Mouse (Mus musculus) adrenal gland, postnatal 4 days (tissue): ENCODE data around the gene 1110012L19Rik. TPM values are rescaled to one million over a fixed set of nuclear protein-coding genes. Genes with fewer than 3 reads are reported as not detected.
"Not testable (repeated sequence)": the region's sequence is repeated elsewhere in the genome, so short reads cannot be mapped to it uniquely, and the experiment has no call there.

Experiments used
- DNase-seq, 2 experiments: peaks; one replicate each; pipeline ENCODE4 v3.0.0; 2021 to 2022; ENCODE audit warnings: low spot score in 2 of 2, mixed read lengths in 2 of 2
- long read RNA-seq, 2 experiments: library from polyadenylated mRNA; stranded (forward); transcript quantifications; one replicate each; pipeline ENCODE4 v2.0.0; 2021
- total RNA-seq, 2 experiments: library from RNA; stranded (reverse); gene quantifications; 2 replicates each; pipeline ENCODE4 v1.2.3; 2021

The 1110012L19Rik gene
- 10 to 100 TPM; 22.8 to 25.8 TPM for total RNA-seq
- long read RNA-seq, experiment 1, transcript 1110012L19Rik-201 (3 exons, 1,094 nt) = major isoform, 28 of 32 reads
- long read RNA-seq, experiment 1, partial matches to known transcripts = 3 of 32 reads
- long read RNA-seq, experiment 1, other reads (novel, unspliced or antisense) = 1 of 32 reads
- long read RNA-seq, experiment 2, transcript 1110012L19Rik-201 (3 exons, 1,094 nt) = major isoform, 24 of 25 reads
- long read RNA-seq, experiment 2, partial matches to known transcripts = 1 of 25 reads
- long read RNA-seq, experiment 2, other reads (novel, unspliced or antisense) = 0 of 25 reads

DNA sequence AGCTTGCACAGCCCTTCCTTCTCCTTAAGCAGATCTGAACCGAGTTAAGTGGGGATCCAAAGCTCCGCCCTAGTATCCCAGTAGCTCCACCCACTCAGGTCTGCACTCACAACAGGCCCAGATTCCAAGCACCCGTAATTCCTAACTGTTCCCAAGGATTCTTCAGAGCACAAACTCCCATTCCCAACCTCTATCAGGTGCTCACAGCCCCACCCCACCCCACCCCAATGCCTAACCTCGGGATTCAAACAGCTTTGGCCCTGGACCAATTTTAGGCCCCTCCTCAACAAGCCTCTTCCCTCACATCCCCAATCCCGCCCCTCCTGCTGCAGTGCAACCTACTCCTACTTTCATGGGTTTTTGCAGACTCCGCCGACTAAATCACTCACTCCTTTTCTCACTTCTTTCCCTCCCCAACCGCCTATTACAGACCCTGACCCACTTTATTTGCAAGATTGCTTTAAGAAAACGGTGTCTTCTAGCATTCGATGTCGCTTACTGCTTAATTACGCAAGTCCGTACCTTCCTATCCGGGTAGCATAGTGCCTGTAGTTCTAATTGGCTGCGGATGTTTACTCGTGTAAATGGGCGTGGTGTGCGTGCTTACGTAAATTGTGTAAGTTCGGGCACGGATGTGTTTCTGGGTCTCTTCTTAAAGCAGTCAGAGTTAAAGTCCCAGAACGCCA, at the start of gene 1110012L19Rik:
Gene 1110012L19Rik, plus strand, starts transcription at position 602 of the 686 bp plus-strand sequence.
- DNase-seq = peak in 1 of 2 experiments; percentile 33

DNA sequence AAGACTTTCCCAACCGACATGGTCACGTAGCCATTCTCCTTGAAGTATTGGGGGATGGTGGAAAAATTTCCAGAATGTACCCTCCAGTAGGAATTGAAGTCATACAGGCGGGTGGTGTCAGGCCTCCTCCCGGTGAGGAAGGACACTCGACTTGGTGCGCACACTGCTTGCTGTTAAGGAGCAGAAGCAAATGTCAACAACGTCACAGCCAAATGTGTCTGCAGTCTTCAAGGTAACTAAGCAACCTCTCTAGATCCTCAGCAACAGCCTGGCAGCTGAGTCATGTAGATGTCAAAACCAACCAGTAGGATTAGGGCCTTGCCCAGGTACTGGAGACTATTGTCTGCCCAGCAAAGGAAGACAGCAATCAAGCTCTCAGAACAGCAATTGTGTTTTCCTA, 22.7 kb upstream of the 1110012L19Rik start:
- DNase-seq = no peak

DNA sequence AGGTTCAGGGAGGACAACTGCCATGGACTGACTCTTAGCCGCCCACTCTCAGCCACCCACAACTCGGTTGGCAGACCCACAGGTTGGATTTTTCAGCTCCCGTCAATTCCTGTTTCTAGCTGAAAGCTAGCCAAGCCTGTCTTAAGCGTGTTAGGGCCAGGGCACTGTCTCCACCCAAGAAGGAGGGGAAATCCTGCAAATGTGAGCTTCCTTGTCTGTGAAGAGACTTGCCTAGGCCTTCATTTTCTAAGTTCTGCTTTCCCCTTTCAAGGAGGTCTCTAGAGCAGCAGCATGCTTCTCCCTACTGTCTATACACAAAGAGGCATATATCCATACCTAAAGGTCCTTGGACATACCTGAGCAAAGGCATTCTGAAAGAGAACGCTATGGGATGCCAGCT, 22.2 kb upstream of the 1110012L19Rik start:
- DNase-seq = no peak

DNA sequence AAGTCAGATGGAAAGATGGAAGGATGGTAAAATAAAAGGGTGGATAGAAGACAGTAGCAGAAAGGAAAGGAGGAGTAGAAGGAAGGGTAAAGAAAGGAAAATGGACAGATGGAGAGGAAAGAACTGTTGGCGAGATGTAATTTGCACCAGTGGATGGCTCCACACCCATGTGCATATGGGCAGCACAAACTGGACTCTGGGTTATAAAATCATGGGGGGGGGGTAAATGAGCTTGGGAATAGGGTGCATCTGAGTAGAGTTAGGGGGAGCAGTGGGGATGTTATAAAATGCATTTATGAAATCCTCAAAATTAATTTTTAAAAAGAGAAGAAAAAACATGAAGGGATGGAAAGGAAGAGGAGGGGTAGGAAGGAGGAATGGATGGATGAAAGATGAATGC, 21.5 kb upstream of the 1110012L19Rik start:
- no peak for DNase-seq

DNA sequence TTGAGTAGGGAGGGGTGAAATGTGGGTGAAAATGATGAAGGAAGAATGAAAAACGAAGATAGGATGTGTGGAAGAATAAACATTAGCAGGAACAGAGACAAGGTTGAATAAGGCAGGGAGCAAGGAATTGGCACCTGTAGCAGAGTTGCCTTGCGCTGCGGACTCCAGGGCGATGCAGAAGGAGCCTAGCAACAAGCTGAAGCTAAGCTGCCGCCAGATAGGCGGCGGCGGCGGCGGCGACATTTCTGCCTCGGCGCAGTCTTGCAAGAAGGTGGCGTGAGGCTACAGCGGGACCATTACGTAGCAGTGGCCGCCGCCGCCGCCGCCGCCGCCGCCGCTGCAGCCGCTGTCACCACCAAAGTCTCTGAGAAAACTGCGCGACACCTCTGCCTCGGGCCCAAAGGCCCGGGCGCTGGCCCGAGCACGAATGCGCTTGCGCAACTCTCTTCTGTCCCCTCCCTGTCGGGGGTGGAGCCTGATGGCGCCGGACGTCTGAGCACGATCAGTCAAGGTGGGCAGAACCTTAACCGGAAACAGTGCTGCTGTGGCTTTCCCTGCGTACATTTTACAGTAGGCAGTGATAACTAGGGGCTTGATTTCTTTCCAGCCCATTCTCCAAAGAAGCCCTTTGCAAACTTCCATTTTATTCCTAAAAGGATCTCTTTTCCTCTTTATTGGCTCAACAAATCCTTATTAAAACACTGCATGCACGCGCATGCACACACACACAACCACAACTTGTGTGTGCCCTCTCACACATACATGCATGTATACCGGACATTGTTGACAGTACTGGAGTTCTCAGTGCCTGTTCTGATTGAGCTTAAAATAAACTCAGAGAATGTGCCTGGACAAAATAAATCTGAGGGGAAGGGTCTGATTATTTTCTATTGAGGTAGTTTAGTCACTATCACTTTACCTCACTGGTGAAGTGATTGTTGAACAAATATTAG, 20.7 kb upstream of the 1110012L19Rik start, which contains the start of gene Ids:
Gene Ids, minus strand, starts transcription at position 424 of the 953 bp plus-strand sequence.
- DNase-seq = peak; percentile 45 to 59

DNA sequence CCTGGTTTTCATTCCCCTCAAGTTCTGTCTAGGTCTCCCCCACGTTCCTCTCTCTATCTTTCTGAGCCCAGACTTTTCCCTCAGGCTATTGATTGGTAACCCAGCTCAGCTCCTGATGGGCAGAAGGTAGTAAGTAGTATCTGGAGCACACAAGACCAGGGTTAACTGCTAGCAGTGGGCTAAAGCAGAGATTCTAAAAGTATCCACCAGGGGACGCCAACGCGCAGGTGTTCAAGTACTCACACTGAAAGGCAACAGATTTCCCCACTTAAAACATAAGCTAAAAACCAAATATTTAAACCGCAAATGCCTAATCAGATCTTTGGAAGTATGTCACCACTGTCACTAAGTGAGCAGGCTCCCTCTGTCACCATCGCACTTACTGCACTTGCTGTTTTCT, 15.9 kb upstream of the 1110012L19Rik start:
- not testable (repeated sequence) for DNase-seq

DNA sequence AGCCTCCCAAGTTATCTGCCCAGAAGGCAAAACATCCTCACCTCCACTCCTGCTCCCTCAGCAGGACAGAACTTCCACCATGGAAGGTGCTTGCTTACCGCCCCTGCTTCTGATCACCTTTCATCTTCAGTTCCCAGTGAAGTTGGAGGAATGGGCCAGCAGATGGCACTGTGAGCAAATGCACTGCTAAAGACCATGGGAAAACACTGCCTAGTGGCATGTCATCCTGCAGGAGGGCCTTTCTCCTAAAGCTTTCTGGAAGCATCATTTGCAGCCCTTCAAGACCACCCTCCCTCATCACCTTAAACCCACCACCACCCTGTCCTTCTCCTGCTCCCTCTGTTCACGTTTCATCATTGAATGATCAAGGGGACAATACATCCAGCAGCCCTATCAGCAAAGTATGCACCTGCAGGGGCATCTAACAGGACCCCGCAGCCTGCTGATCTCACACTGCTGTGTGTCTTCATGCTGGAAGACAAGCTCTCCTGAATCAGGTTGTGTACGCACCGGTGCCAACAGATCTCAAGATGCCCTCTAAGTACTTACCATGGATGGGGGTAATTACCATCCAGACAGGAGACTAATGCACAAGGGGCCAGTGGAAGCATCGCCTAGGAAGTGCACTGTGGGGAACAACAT, 11.1 kb upstream of the 1110012L19Rik start:
- DNase-seq = not testable (repeated sequence)

DNA sequence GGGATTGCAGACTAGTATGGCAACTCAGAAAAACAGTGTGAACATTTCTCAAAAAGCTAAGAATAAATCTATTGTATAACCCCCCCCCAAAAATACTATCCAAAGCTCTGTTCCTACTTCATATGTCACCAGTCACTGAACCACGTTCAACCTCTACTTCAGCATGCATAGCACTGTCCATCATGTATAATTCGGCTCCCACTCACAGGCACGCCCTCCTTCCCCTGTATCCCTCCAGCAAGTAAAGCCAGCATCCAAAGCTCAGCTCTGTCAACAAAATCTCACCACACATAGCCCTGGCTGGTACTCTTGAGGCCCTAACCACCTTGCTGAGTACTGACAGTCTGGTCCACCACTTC, 781 bp upstream of the 1110012L19Rik start:
- DNase-seq = no peak

DNA sequence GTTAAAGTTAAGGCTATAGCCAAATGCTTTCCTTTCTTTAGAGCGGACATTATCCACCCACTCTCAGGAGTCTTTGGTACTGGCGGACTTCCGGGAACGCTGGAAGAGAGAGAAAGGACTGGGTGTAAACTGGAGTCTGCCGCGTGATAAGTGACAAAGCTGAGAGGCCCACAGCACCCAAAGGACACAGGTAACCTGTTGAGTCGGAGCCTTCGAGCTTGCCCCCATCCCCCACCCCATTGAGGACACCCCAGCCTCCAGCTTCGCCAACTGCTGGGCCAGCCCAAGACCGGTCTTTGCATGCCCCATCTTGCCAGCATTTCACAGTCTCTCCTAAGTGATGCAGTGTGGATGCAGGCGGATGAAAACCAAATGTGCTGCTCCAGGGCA, 280 bp downstream of the 1110012L19Rik start:
- DNase-seq = no peak

DNA sequence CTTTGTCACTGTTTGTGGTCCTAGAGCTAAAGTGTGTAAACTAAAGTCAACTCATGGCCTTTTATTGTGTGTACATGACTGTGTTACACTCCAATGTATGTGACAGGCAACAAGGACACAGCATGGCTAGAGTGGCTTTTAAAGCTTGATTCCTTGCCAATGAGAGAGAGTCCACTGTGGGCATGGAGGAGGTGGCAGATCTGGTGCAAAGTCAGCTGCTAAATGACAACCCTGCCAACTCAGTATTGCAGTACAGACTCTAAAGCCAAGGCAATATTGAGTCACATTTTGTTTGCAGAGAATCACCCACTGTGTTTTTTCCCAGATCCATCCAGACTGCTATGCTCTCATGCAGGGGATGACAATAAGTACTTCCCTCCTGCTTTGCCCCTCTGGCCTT, 7.0 kb downstream of the 1110012L19Rik start:
- not testable (repeated sequence) for DNase-seq

DNA sequence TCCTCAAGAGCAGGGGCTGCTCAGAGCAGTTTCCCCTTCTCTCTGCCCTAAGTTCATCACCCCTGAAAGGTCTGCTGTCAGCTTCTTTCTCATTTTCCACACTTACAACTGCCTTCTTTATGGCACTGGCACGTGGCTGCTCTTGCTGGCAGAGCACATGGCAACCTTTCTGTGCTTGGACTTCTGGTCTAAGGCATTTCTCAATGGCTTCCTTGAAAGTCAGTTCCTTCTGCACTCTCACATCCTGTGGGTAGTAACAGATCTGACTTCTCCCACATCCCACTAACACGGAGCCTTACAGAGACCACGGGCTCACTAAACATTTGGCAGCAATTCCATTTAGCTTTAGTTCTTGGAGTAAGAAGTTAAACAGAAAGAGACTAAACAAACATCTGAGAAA, 39.8 kb downstream of the 1110012L19Rik start:
- not testable (repeated sequence) for DNase-seq

Other genes starting within 250 kb of the 1110012L19Rik start
- 10 to 100 TPM; 29.3 to 29.8 TPM for gene Ids, start 20.8 kb upstream of the 1110012L19Rik start, total RNA-seq
- gene Tmem185a, start 91.3 kb downstream of the 1110012L19Rik start, total RNA-seq = 10 to 100 TPM; 60.9 to 66.9 TPM